Mouse (Mus musculus) limb, embryonic 14.5 days (tissue): ENCODE data around the gene A530016L24Rik. TPM values are rescaled to one million over a fixed set of nuclear protein-coding genes. Genes with fewer than 3 reads are reported as not detected.

Experiments used
- ATAC-seq: fragments of 200-750 bp; cut with Nextera tagmentation; 2 replicates; pipeline ENCODE4 v1.8.0; 2017; ENCODE audit warnings: low read depth, moderate number of reproducible peaks, moderate TSS enrichment; ENCODE audit not compliant: low FRiP score
- DNase-seq: peaks from one replicate; pipeline ENCODE4 v3.0.0-alpha.2; 2015; ENCODE audit warnings: low spot score
- H3K27ac ChIP-seq: fragments of 300-500 bp; sonication (generic); replicated peaks from 2 replicates; pipeline ENCODE4 v1.5.1; 2014; ENCODE audit warnings: low read depth, mild to moderate bottlenecking, low read length, moderate library complexity, mixed read lengths
- H3K27me3 ChIP-seq: fragments of 300-500 bp; sonication (generic); 2 replicates; pipeline ENCODE4 v1.6.1; 2014; ENCODE audit warnings: low read length, mixed read lengths; ENCODE audit not compliant: control insufficient read depth, insufficient read depth
- H3K36me3 ChIP-seq: fragments of 300-500 bp; sonication (generic); 2 replicates; pipeline ENCODE4 v1.6.1; 2014; ENCODE audit warnings: mild to moderate bottlenecking, low read length, moderate library complexity, mixed read lengths; ENCODE audit not compliant: control insufficient read depth, insufficient read depth
- H3K4me1 ChIP-seq: fragments of 300-500 bp; sonication (generic); 2 replicates; pipeline ENCODE4 v1.6.1; 2014; ENCODE audit warnings: antibody characterized with exemption, low read length, mixed read lengths; ENCODE audit not compliant: control insufficient read depth, insufficient read depth
- H3K4me2 ChIP-seq: fragments of 300-500 bp; sonication (generic); replicated peaks from 2 replicates; pipeline ENCODE4 v1.6.1; 2014; ENCODE audit warnings: low read depth, mild to moderate bottlenecking, low read length, moderate library complexity; ENCODE audit not compliant: severe bottlenecking
- H3K4me3 ChIP-seq: fragments of 300-500 bp; sonication (generic); replicated peaks from 2 replicates; pipeline ENCODE4 v1.5.1; 2014; ENCODE audit warnings: low read length
- H3K9ac ChIP-seq: fragments of 300-500 bp; sonication (generic); 2 replicates; pipeline ENCODE4 v1.6.1; 2014; ENCODE audit warnings: mild to moderate bottlenecking, low read depth, low read length, moderate library complexity; ENCODE audit not compliant: severe bottlenecking
- H3K9me3 ChIP-seq: fragments of 300-500 bp; sonication (generic); 2 replicates; pipeline ENCODE4 v1.6.1; 2016; ENCODE audit warnings: low read length; ENCODE audit not compliant: control insufficient read depth
- POLR2A ChIP-seq: fragments of 200-500 bp; IDR thresholded peaks from 2 replicates; pipeline ENCODE4 v1.8.0; 2012; ENCODE audit warnings: inconsistent platforms, mild to moderate bottlenecking, moderate library complexity, borderline replicate concordance; ENCODE audit not compliant: insufficient read depth, insufficient read length; ENCODE audit errors: extremely low read depth
- WGBS: fragments of 180-500 bp; shearing (Covaris S2); extraction: QIAGEN DNeasy Blood & Tissue Kit; methylation state at CpG from one replicate; pipeline ENCODE4 v1.1.7; 2014; 5-methylcytosine and 5-hydroxymethylcytosine counted together
- polyA plus RNA-seq, 2 experiments: library from polyadenylated mRNA; depleted of rRNA in 1 of 2; stranded (reverse) in 1 of 2; unstranded in 1 of 2; fragments of >200 nt; fragmentation: Nextera tagmentation in 1 of 2; extraction: Ambion mirVana in 1 of 2; gene quantifications; 2 replicates each; pipeline versions ENCODE4 v1.2.1 to v1.2.3; 2012 to 2014

The A530016L24Rik gene
- polyA plus RNA-seq, 2 experiments: 0.47 to 0.87 TPM

DNA sequence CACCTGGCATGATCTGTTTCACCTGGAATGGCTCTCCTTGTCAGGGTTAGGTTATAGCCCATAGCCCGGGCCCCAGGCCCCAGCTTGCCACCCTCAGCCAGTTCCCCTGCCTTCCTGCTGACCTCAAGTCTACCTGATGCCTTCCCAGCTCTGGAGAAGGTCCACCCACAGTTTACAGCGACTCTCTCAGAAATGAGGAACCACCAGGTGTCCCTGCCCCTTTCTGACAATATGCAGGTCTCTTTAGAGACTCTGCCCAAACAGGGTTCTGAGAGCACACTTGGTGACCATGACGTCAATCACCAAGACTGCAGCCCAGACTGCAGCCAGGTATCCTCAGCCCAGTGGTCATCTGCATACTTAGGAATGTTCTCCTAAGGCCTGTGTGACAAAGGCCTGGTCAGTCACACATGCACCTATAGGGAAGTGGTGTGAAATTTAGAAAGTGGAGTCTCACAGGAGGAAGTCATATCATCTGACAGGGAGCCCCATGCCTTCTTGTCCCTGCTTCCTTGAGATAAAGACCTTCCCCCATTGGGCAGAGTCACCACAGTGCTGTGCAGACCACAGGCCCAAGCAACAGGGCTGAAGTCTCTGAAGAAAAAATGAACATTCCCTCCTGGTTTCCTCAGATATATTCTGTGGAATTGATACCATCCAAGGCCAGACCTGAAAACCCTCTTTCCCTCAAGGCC, 25.4 kb upstream of the A530016L24Rik start:
- no peak overlapping the region for H3K4me3 ChIP-seq
- no peak overlapping the region for H3K27ac ChIP-seq
- H3K4me2 ChIP-seq: no peak overlapping the region
- H3K4me1 ChIP-seq: peaks cover 5% of the 10 kb centered on the region; the same call in 1 of the 2 replicates
- no peak for DNase-seq
- 83% methylated on average over 3 of the region's 3 CpGs for WGBS
- H3K27me3 ChIP-seq: no peaks in the 10 kb centered on the region
- no peak for TF ChIP-seq POLR2A
- H3K9me3 ChIP-seq: no peaks in the 10 kb centered on the region
- H3K9ac ChIP-seq: no peak overlapping the region
- ATAC-seq: no peak
- no peaks in the 10 kb centered on the region for H3K36me3 ChIP-seq

DNA sequence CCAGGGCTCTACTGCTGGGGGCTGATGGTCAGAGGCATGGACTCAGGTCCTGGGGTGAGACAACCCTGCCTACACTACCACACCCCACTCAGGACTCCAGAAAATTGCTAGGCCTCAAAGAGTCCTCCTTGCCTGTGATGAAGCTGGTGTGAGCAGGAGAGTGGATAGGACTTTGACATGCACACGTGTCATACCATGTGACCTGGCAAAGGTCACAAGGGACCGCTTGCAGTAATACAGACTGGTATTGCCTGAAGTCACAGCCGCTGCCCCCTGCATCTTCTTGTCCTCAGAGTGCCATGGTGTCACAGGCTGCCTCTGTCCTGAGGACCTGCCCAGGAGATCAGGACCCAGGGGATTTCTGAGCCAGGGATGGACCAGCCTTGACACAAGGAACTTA, 24.7 kb upstream of the A530016L24Rik start:
- H3K36me3 ChIP-seq: no peaks in the 10 kb centered on the region
- no peaks in the 10 kb centered on the region for H3K27me3 ChIP-seq
- no peaks in the 10 kb centered on the region for H3K9me3 ChIP-seq
- H3K4me3 ChIP-seq: no peak overlapping the region
- WGBS: 62% methylated on average over 3 of the region's 3 CpGs
- H3K4me1 ChIP-seq: peaks cover 5% of the 10 kb centered on the region; the same call in 1 of the 2 replicates
- H3K9ac ChIP-seq: no peak overlapping the region
- TF ChIP-seq POLR2A: no peak
- no peak for DNase-seq
- H3K4me2 ChIP-seq: no peak overlapping the region
- no peak for ATAC-seq
- no peak overlapping the region for H3K27ac ChIP-seq

- H3K9ac ChIP-seq: no peak overlapping the region
- no peaks in the 10 kb centered on the region for H3K27me3 ChIP-seq
- ATAC-seq (no peak), DNase-seq (no peak)
- H3K9me3 ChIP-seq: no peaks in the 10 kb centered on the region
- H3K4me2 ChIP-seq: no peak overlapping the region
- H3K27ac ChIP-seq: no peak overlapping the region
- TF ChIP-seq POLR2A: no peak
- H3K36me3 ChIP-seq: no peaks in the 10 kb centered on the region
- WGBS: 87% methylated on average over 17 of the region's 17 CpGs
- peaks cover 5% of the 10 kb centered on the region; the same call in 1 of the 2 replicates for H3K4me1 ChIP-seq
- no peak overlapping the region for H3K4me3 ChIP-seq
Observed at GRCm38 (mm10) chr12:112465928-112466327, 23.3 kb upstream of the A530016L24Rik start.

- 83% methylated on average over 10 of the region's 10 CpGs for WGBS
- no peak for TF ChIP-seq POLR2A
- ATAC-seq: no peak
- DNase-seq: no peak
- H3K9ac ChIP-seq: no peak overlapping the region
- no peaks in the 10 kb centered on the region; the same call in 1 of the 2 replicates for H3K27me3 ChIP-seq
- H3K4me3 ChIP-seq: no peak overlapping the region
- H3K4me1 ChIP-seq: peaks cover 5% of the 10 kb centered on the region; the same call in 1 of the 2 replicates
- no peak overlapping the region for H3K4me2 ChIP-seq
- no peaks in the 10 kb centered on the region for H3K9me3 ChIP-seq
- H3K36me3 ChIP-seq: no peaks in the 10 kb centered on the region
- H3K27ac ChIP-seq: no peak overlapping the region
Observed at GRCm38 (mm10) chr12:112467387-112467786, 21.9 kb upstream of the A530016L24Rik start.

- Histone ChIP-seq H3K36me3 (no peaks in the 10 kb centered on the region), H3K27ac (no peak overlapping the region), H3K4me3 (no peak overlapping the region), H3K27me3 (no peaks in the 10 kb centered on the region; the same call in 1 of the 2 replicates), H3K4me1 (peaks cover 5% of the 10 kb centered on the region), H3K4me2 (no peak overlapping the region), H3K9me3 (no peaks in the 10 kb centered on the region), H3K9ac (no peak overlapping the region)
- 93% methylated on average over 7 of the region's 7 CpGs for WGBS
- no peak for TF ChIP-seq POLR2A
- no peak for ATAC-seq
- no peak for DNase-seq
Observed at GRCm38 (mm10) chr12:112469393-112469792, 19.9 kb upstream of the A530016L24Rik start.

GRCm38 (mm10) chr12:112470216-112470615, 19.0 kb upstream of the A530016L24Rik start:
- no peak for ATAC-seq
- DNase-seq: no peak
- Histone ChIP-seq H3K4me3 (no peak overlapping the region), H3K9ac (no peak overlapping the region), H3K4me1 (peaks cover under 1% of the 10 kb centered on the region; the same call in 1 of the 2 replicates), H3K27ac (no peak overlapping the region), H3K36me3 (no peaks in the 10 kb centered on the region), H3K27me3 (no peaks in the 10 kb centered on the region; the same call in 1 of the 2 replicates), H3K9me3 (no peaks in the 10 kb centered on the region), H3K4me2 (no peak overlapping the region)
- TF ChIP-seq POLR2A: no peak
- 82% methylated on average over 5 of the region's 5 CpGs for WGBS
